Mouse (Mus musculus): Measurements from ENCODE around the gene S100a7a. TPM values are rescaled to one million over a fixed set of nuclear protein-coding genes. Genes with fewer than 3 reads are reported as not detected.

Gene S100a7a
- polyA plus RNA-seq, 1 experiment from 2014 or later = not detected

GRCm38 (mm10) chr3:90668846-90669245 lies 15.0 kb downstream of the S100a7a start, which contains the start of gene S100a8:
Gene S100a8 (plus strand): TSS chr3:90668978.
- Histone ChIP-seq H3K4me3 (no peak within 1 kb of the TSS), H3K27ac (replicated peaks) (no peak within 1 kb of the TSS), H3K4me2 (no peak within 1 kb of the TSS), H3K4me1 (replicated peaks) (no peaks in the 10 kb centered on the region), H3K9me3 (no peaks in the 10 kb centered on the region), H3K36me3 (no peaks in the 10 kb centered on the region), H3K27me3 (no peaks in the 10 kb centered on the region), H3K9ac (no peak within 1 kb of the TSS)
- 74% methylated on average over 8 of the region's 8 CpGs for WGBS
- ATAC-seq (ENCODE audit: low FRiP score, low read depth) = no peak

- Histone ChIP-seq H3K4me3 (no peak overlapping the region), H3K27ac (replicated peaks) (no peak overlapping the region), H3K27me3 (no peaks in the 10 kb centered on the region), H3K9me3 (no peaks in the 10 kb centered on the region), H3K4me2 (no peak overlapping the region), H3K36me3 (no peaks in the 10 kb centered on the region), H3K9ac (no peak overlapping the region), H3K4me1 (replicated peaks) (no peaks in the 10 kb centered on the region)
- WGBS = 65% methylated on average over 3 of the region's 3 CpGs
- no peak for ATAC-seq (ENCODE audit: low FRiP score, low read depth)
Observed at GRCm38 (mm10) chr3:90678656-90679055, 24.8 kb downstream of the S100a7a start.

GRCm38 (mm10) chr3:90683929-90684328 lies 30.1 kb downstream of the S100a7a start:
- no peak overlapping the region for H3K27ac ChIP-seq (replicated peaks)
- no peak overlapping the region for H3K4me2 ChIP-seq
- no peaks in the 10 kb centered on the region for H3K4me1 ChIP-seq (replicated peaks)
- no peaks in the 10 kb centered on the region for H3K36me3 ChIP-seq
- H3K4me3 ChIP-seq = no peak overlapping the region
- WGBS = 87% methylated on average over 3 of the region's 3 CpGs
- H3K27me3 ChIP-seq = no peaks in the 10 kb centered on the region
- no peaks in the 10 kb centered on the region for H3K9me3 ChIP-seq
- ATAC-seq (ENCODE audit: low FRiP score, low read depth) = no peak
- H3K9ac ChIP-seq = no peak overlapping the region

- WGBS = 86% methylated on average over 2 of the region's 2 CpGs
- no peaks in the 10 kb centered on the region for H3K36me3 ChIP-seq
- no peaks in the 10 kb centered on the region for H3K27me3 ChIP-seq
- no peak overlapping the region for H3K4me2 ChIP-seq
- no peak overlapping the region for H3K9ac ChIP-seq
- H3K9me3 ChIP-seq = no peaks in the 10 kb centered on the region
- no peak for ATAC-seq (ENCODE audit: low FRiP score, low read depth)
- no peaks in the 10 kb centered on the region for H3K4me1 ChIP-seq (replicated peaks)
- H3K27ac ChIP-seq (replicated peaks) = no peak overlapping the region
- H3K4me3 ChIP-seq = no peak overlapping the region
Observed at GRCm38 (mm10) chr3:90686835-90687234, 33.0 kb downstream of the S100a7a start.

GRCm38 (mm10) chr3:90693496-90693895 lies 39.7 kb downstream of the S100a7a start:
- 78% methylated on average over 2 of the region's 2 CpGs for whole genome bisulfite sequencing
- ATAC-seq (ENCODE audit: low FRiP score, low read depth) = no peak
- H3K4me3 ChIP-seq = no peak overlapping the region
- no peak overlapping the region for H3K4me2 ChIP-seq
- no peak overlapping the region for H3K27ac ChIP-seq (replicated peaks)
- H3K27me3 ChIP-seq = no peaks in the 10 kb centered on the region
- no peaks in the 10 kb centered on the region for H3K9me3 ChIP-seq
- no peak overlapping the region for H3K9ac ChIP-seq
- no peaks in the 10 kb centered on the region for H3K4me1 ChIP-seq (replicated peaks)
- H3K36me3 ChIP-seq = no peaks in the 10 kb centered on the region

- H3K4me1 ChIP-seq (replicated peaks) = no peaks in the 10 kb centered on the region
- no peak within 1 kb of the TSS for H3K27ac ChIP-seq (replicated peaks)
- WGBS = 70% methylated on average over 3 of the region's 3 CpGs
- H3K9ac ChIP-seq = no peak within 1 kb of the TSS
- no peak for ATAC-seq (ENCODE audit: low FRiP score, low read depth)
- H3K9me3 ChIP-seq = no peaks in the 10 kb centered on the region
- no peak within 1 kb of the TSS for H3K4me3 ChIP-seq
- H3K27me3 ChIP-seq = no peaks in the 10 kb centered on the region
- H3K4me2 ChIP-seq = no peak within 1 kb of the TSS
- no peaks in the 10 kb centered on the region for H3K36me3 ChIP-seq
Observed at GRCm38 (mm10) chr3:90695613-90696012, 41.8 kb downstream of the S100a7a start, which contains the start of gene S100a9. Gene S100a9 (minus strand): TSS chr3:90695721.

- Histone ChIP-seq H3K9ac (no peak overlapping the region), H3K4me3 (no peak overlapping the region), H3K27me3 (no peaks in the 10 kb centered on the region), H3K9me3 (no peaks in the 10 kb centered on the region), H3K27ac (replicated peaks) (no peak overlapping the region), H3K36me3 (no peaks in the 10 kb centered on the region), H3K4me1 (replicated peaks) (no peaks in the 10 kb centered on the region), H3K4me2 (no peak overlapping the region)
- WGBS = 89% methylated on average over 2 of the region's 2 CpGs
- no peak for ATAC-seq (ENCODE audit: low FRiP score, low read depth)
Observed at GRCm38 (mm10) chr3:90702244-90702643, 48.4 kb downstream of the S100a7a start.

Other genes starting within 250 kb of the S100a7a start
- 34.3 and 35.0 TPM in 2 replicates for gene Ints3, start 220.4 kb upstream of the S100a7a start, polyA plus RNA-seq (2015; fragmentation: Nextera tagmentation; extraction: Ambion mirVana)
- 2.4 and 2.8 TPM in 2 replicates for gene Npr1, start 188.2 kb upstream of the S100a7a start, polyA plus RNA-seq (2015; fragmentation: Nextera tagmentation; extraction: Ambion mirVana)
- 231 and 240 TPM in 2 replicates for gene Ilf2, start 177.9 kb upstream of the S100a7a start, polyA plus RNA-seq (2015; fragmentation: Nextera tagmentation; extraction: Ambion mirVana)
- gene Snapin, start 163.0 kb upstream of the S100a7a start, polyA plus RNA-seq (2015; fragmentation: Nextera tagmentation; extraction: Ambion mirVana) = 90.1 and 93.1 TPM in 2 replicates
- 173 and 176 TPM in 2 replicates for gene Chtop, start 144.5 kb upstream of the S100a7a start, polyA plus RNA-seq (2015; fragmentation: Nextera tagmentation; extraction: Ambion mirVana)
- gene S100a1, start 139.6 kb upstream of the S100a7a start, polyA plus RNA-seq (2015; fragmentation: Nextera tagmentation; extraction: Ambion mirVana) = 19.9 and 23.6 TPM in 2 replicates
- gene S100a13, start 139.6 kb upstream of the S100a7a start, polyA plus RNA-seq (2015; fragmentation: Nextera tagmentation; extraction: Ambion mirVana) = 11.8 and 13.9 TPM in 2 replicates
- 0.29 TPM in 1 of 2 replicates, not detected in the other for gene S100a14, start 127.2 kb upstream of the S100a7a start, polyA plus RNA-seq (2015; fragmentation: Nextera tagmentation; extraction: Ambion mirVana)
- gene S100a16, start 116.8 kb upstream of the S100a7a start, polyA plus RNA-seq (2015; fragmentation: Nextera tagmentation; extraction: Ambion mirVana) = 41.8 and 44.3 TPM in 2 replicates
- 1.4 and 2.7 TPM in 2 replicates for gene S100a3, start 93.4 kb upstream of the S100a7a start, polyA plus RNA-seq (2015; fragmentation: Nextera tagmentation; extraction: Ambion mirVana)
- not detected in 2 replicates for gene S100a2, start 63.8 kb upstream of the S100a7a start, polyA plus RNA-seq (2015; fragmentation: Nextera tagmentation; extraction: Ambion mirVana)
- gene Gm42674, start 52.1 kb upstream of the S100a7a start, polyA plus RNA-seq (2015; fragmentation: Nextera tagmentation; extraction: Ambion mirVana) = not detected in 2 replicates
- gene S100a4, start 50.2 kb upstream of the S100a7a start, polyA plus RNA-seq (2015; fragmentation: Nextera tagmentation; extraction: Ambion mirVana) = 1.0 and 1.2 TPM in 2 replicates
- gene S100a5, start 45.5 kb upstream of the S100a7a start, polyA plus RNA-seq (2015; fragmentation: Nextera tagmentation; extraction: Ambion mirVana) = not detected in 2 replicates
- gene S100a6, start 41.1 kb upstream of the S100a7a start, polyA plus RNA-seq (2015; fragmentation: Nextera tagmentation; extraction: Ambion mirVana) = 24.1 and 33.1 TPM in 2 replicates
- gene S100a8, start 15.0 kb downstream of the S100a7a start, polyA plus RNA-seq (2015; fragmentation: Nextera tagmentation; extraction: Ambion mirVana) = 7.4 and 7.5 TPM in 2 replicates
- gene S100a9, start 41.7 kb downstream of the S100a7a start, polyA plus RNA-seq (2015; fragmentation: Nextera tagmentation; extraction: Ambion mirVana) = 3.6 and 4.7 TPM in 2 replicates
- not detected in 2 replicates for gene Pglyrp4, start 72.9 kb downstream of the S100a7a start, polyA plus RNA-seq (2015; fragmentation: Nextera tagmentation; extraction: Ambion mirVana)
- gene Gm5849, start 123.9 kb downstream of the S100a7a start, polyA plus RNA-seq (2015; fragmentation: Nextera tagmentation; extraction: Ambion mirVana) = not detected in 2 replicates